Mouse (Mus musculus): ENCODE results near the gene Mymx. TPM values are rescaled to one million over a fixed set of nuclear protein-coding genes. Genes with fewer than 3 reads are reported as not detected.

Mymx gene
- total and polyA plus RNA-seq, 3 experiments = not detected

- intact Hi-C loops (cut with DNase I) = no loop called here
- Histone ChIP-seq H3K4me3 (no peak overlapping the region), H3K9ac (ENCODE audit: low read depth, low read length) (no peak overlapping the region), H3K79me2 (replicated peaks; ENCODE audit: control insufficient read depth, insufficient read depth, low read length) (no peaks in the 10 kb centered on the region), H3K4me1 (ENCODE audit: control insufficient read depth, insufficient read depth, low read length) (peaks cover 9% of the 10 kb centered on the region), H3K27me3 (ENCODE audit: control insufficient read depth, insufficient read depth, low read length) (no peaks in the 10 kb centered on the region), H3K27ac (no peak overlapping the region), H3K36me3 (ENCODE audit: control insufficient read depth, insufficient read depth, low read length) (no peaks in the 10 kb centered on the region)
- no peak for TF ChIP-seq POLR2A (IDR thresholded peaks at IDR 0.05; ENCODE audit: insufficient read depth, low read depth, low read length)
- no peak for TF ChIP-seq EP300 (IDR thresholded peaks at IDR 0.05; ENCODE audit: insufficient read depth, low read depth, low read length)
- no peak for TF ChIP-seq CTCF (IDR thresholded peaks at IDR 0.05)
- DNase-seq = no peak
- 76% methylated on average over 6 of the region's 6 CpGs for WGBS
Measured at GRCm38 (mm10) chr17:45631940-45632339, 30.0 kb upstream of the Mymx start.

GRCm38 (mm10) chr17:45630992-45631391 lies 29.1 kb upstream of the Mymx start:
- H3K36me3 ChIP-seq (ENCODE audit: control insufficient read depth, insufficient read depth, low read length) = no peaks in the 10 kb centered on the region
- intact Hi-C loops (cut with DNase I) = no loop called here
- H3K4me3 ChIP-seq = no peak overlapping the region
- H3K9ac ChIP-seq (ENCODE audit: low read depth, low read length) = no peak overlapping the region
- H3K27me3 ChIP-seq (ENCODE audit: control insufficient read depth, insufficient read depth, low read length) = no peaks in the 10 kb centered on the region
- no peaks in the 10 kb centered on the region for H3K79me2 ChIP-seq (replicated peaks; ENCODE audit: control insufficient read depth, insufficient read depth, low read length)
- H3K4me1 ChIP-seq (ENCODE audit: control insufficient read depth, insufficient read depth, low read length) = peaks cover 9% of the 10 kb centered on the region
- TF ChIP-seq EP300 (IDR thresholded peaks at IDR 0.05; ENCODE audit: insufficient read depth, low read depth, low read length) = no peak
- no peak overlapping the region for H3K27ac ChIP-seq
- no peak for DNase-seq
- 75% methylated on average over 3 of the region's 3 CpGs for WGBS

GRCm38 (mm10) chr17:45629861-45630694 lies 28.2 kb upstream of the Mymx start:
- intact Hi-C loops (cut with DNase I) = loop anchor here (1.0 kb wide), 1 partner anchor 49 kb away; no protein-coding TSS in a partner anchor
- H3K36me3 ChIP-seq (ENCODE audit: control insufficient read depth, insufficient read depth, low read length) = no peaks in the 10 kb centered on the region
- peaks cover 9% of the 10 kb centered on the region for H3K4me1 ChIP-seq (ENCODE audit: control insufficient read depth, insufficient read depth, low read length)
- peak; percentile 65 to 67 for DNase-seq
- H3K9ac ChIP-seq (ENCODE audit: low read depth, low read length) = peak overlapping the region; percentile 70
- H3K27ac ChIP-seq = peak overlapping the region; percentile 65
- TF ChIP-seq EP300 (IDR thresholded peaks at IDR 0.05; ENCODE audit: insufficient read depth, low read depth, low read length) = no peak
- no peak for TF ChIP-seq POLR2A (IDR thresholded peaks at IDR 0.05; ENCODE audit: insufficient read depth, low read depth, low read length)
- TF ChIP-seq CTCF (IDR thresholded peaks at IDR 0.05) = peak; percentile 74
- H3K79me2 ChIP-seq (replicated peaks; ENCODE audit: control insufficient read depth, insufficient read depth, low read length) = no peaks in the 10 kb centered on the region
- 4% methylated on average over 34 of the region's 34 CpGs for WGBS
- H3K27me3 ChIP-seq (ENCODE audit: control insufficient read depth, insufficient read depth, low read length) = no peaks in the 10 kb centered on the region
- H3K4me3 ChIP-seq = peak overlapping the region; percentile 38

- no peak overlapping the region; the same call in 1 of the 2 replicates for H3K4me3 ChIP-seq
Measured at GRCm38 (mm10) chr17:45628885-45629855, 27.3 kb upstream of the Mymx start.

GRCm38 (mm10) chr17:45628160-45628559 lies 26.3 kb upstream of the Mymx start:
- Histone ChIP-seq H3K27ac (no peak overlapping the region; the same call in 1 of the 2 replicates), H3K4me3 (no peak overlapping the region), H3K79me2 (replicated peaks; ENCODE audit: control insufficient read depth, insufficient read depth, low read length) (no peaks in the 10 kb centered on the region), H3K36me3 (ENCODE audit: control insufficient read depth, insufficient read depth, low read length) (no peaks in the 10 kb centered on the region), H3K9ac (ENCODE audit: low read depth, low read length) (no peak overlapping the region), H3K27me3 (ENCODE audit: control insufficient read depth, insufficient read depth, low read length) (no peaks in the 10 kb centered on the region), H3K4me1 (ENCODE audit: control insufficient read depth, insufficient read depth, low read length) (peaks cover 9% of the 10 kb centered on the region)
- intact Hi-C loops (cut with DNase I) = no loop called here
- 55% methylated on average over 3 of the region's 3 CpGs for WGBS
- no peak for DNase-seq
- TF ChIP-seq EP300 (IDR thresholded peaks at IDR 0.05; ENCODE audit: insufficient read depth, low read depth, low read length) (no peak), CTCF (IDR thresholded peaks at IDR 0.05) (no peak), POLR2A (IDR thresholded peaks at IDR 0.05; ENCODE audit: insufficient read depth, low read depth, low read length) (no peak)

More at GRCm38 (mm10) chr17:45628885-45629855, 27.3 kb upstream of the Mymx start:
- H3K36me3 ChIP-seq (ENCODE audit: control insufficient read depth, insufficient read depth, low read length) = no peaks in the 10 kb centered on the region
- H3K79me2 ChIP-seq (replicated peaks; ENCODE audit: control insufficient read depth, insufficient read depth, low read length) = no peaks in the 10 kb centered on the region
- peak overlapping the region; percentile 65 for H3K27ac ChIP-seq
- WGBS = 31% methylated on average over 13 of the region's 13 CpGs
- intact Hi-C loops (cut with DNase I) = loop anchor here (1.0 kb wide), 1 partner anchor 48 kb away; no protein-coding TSS in a partner anchor
- no peak for TF ChIP-seq EP300 (IDR thresholded peaks at IDR 0.05; ENCODE audit: insufficient read depth, low read depth, low read length)
- TF ChIP-seq CTCF (IDR thresholded peaks at IDR 0.05) = no peak
- no peak for TF ChIP-seq POLR2A (IDR thresholded peaks at IDR 0.05; ENCODE audit: insufficient read depth, low read depth, low read length)
- DNase-seq = no peak
- peaks cover 9% of the 10 kb centered on the region for H3K4me1 ChIP-seq (ENCODE audit: control insufficient read depth, insufficient read depth, low read length)
- H3K27me3 ChIP-seq (ENCODE audit: control insufficient read depth, insufficient read depth, low read length) = no peaks in the 10 kb centered on the region
- H3K9ac ChIP-seq (ENCODE audit: low read depth, low read length) = peak overlapping the region; percentile 30; the same call in 1 of the 2 replicates
